Mouse (Mus musculus) CH12.LX (cell line): Measurements from ENCODE around the gene C730034F03Rik.
"Not testable (repeated sequence)": the region's sequence is repeated elsewhere in the genome, so short reads cannot be mapped to it uniquely, and the experiment has no call there.

ENCODE experiments used
- CTCF ChIP-seq, 2 experiments: IDR thresholded peaks in 1 of 2; conservative IDR thresholded peaks in 1 of 2; 2 replicates each; pipeline ENCODE4 v1.5.1; 2011 to 2012; ENCODE audit warnings: low read depth in 2 of 2, low read length in 2 of 2, improper control_type of control experiment in 1 of 2, inconsistent platforms in 1 of 2, mild to moderate bottlenecking in 1 of 2, moderate library complexity in 1 of 2
- ELF1 ChIP-seq: IDR thresholded peaks from 2 replicates; pipeline ENCODE4 v1.6.1; 2014; ENCODE audit warnings: low read depth, mild to moderate bottlenecking, inconsistent platforms, low read length, improper control_type of control experiment
- EP300 ChIP-seq: IDR thresholded peaks from 2 replicates; pipeline ENCODE4 v1.6.1; 2011; ENCODE audit warnings: low read length, improper control_type of control experiment
- ETS1 ChIP-seq: conservative IDR thresholded peaks from 2 replicates; pipeline ENCODE4 v1.6.1; 2012; ENCODE audit warnings: low read depth, mild to moderate bottlenecking, inconsistent platforms, low read length, improper control_type of control experiment, moderate library complexity
- IRF4 ChIP-seq: IDR thresholded peaks from 2 replicates; pipeline ENCODE4 v1.6.1; 2014; ENCODE audit warnings: low read depth, mild to moderate bottlenecking, inconsistent platforms, low read length, improper control_type of control experiment
- JUN ChIP-seq: IDR thresholded peaks from 2 replicates; pipeline ENCODE4 v1.6.1; 2011; ENCODE audit warnings: low read depth, mild to moderate bottlenecking, low read length, improper control_type of control experiment, moderate library complexity; ENCODE audit not compliant: insufficient read depth
- MAFK ChIP-seq: IDR thresholded peaks from 2 replicates; pipeline ENCODE4 v1.6.1; 2011; ENCODE audit warnings: low read length, improper control_type of control experiment; ENCODE audit not compliant: insufficient replicate concordance
- NRF1 ChIP-seq: IDR thresholded peaks from 2 replicates; pipeline ENCODE4 v1.6.1; 2014; ENCODE audit warnings: low read depth, mild to moderate bottlenecking, inconsistent platforms, low read length, improper control_type of control experiment, moderate library complexity
- POLR2A ChIP-seq: IDR thresholded peaks from 2 replicates; pipeline ENCODE4 v1.6.1; 2011; ENCODE audit warnings: low read depth, mild to moderate bottlenecking, improper control_type of control experiment, low read length
- SIN3A ChIP-seq: IDR thresholded peaks from 2 replicates; pipeline ENCODE4 v1.6.1; 2012; ENCODE audit warnings: low read length, improper control_type of control experiment, inconsistent platforms
- UBTF ChIP-seq: IDR thresholded peaks from 2 replicates; pipeline ENCODE4 v1.6.1; 2012; ENCODE audit warnings: low read depth, mild to moderate bottlenecking, inconsistent platforms, low read length, improper control_type of control experiment, moderate library complexity

- TF ChIP-seq EP300, POLR2A, SIN3A, ELF1, MAFK, NRF1, ETS1, IRF4, UBTF, JUN: not testable (repeated sequence)
- peak in 1 of 2 experiments; percentile 19; a peak in 1 of 4 replicates for TF ChIP-seq CTCF (conservative IDR thresholded peaks at IDR 0.05 in 1 of 2, IDR thresholded peaks at IDR 0.05 in 1 of 2; ENCODE audit: low read depth in 2 of 2, low read length in 2 of 2)
Measured at GRCm38 (mm10) chr15:89430771-89431170, 1.4 kb downstream of the C730034F03Rik start.
